Mouse (Mus musculus) embryonic facial prominence, embryonic 15.5 days (tissue): ENCODE measurements around the gene Tnfsf13. TPM values are rescaled to one million over a fixed set of nuclear protein-coding genes. Genes with fewer than 3 reads are reported as not detected.
"Not testable (repeated sequence)": the region's sequence is repeated elsewhere in the genome, so short reads cannot be mapped to it uniquely, and the experiment has no call there.

Source experiments
- ATAC-seq: fragments of 200-750 bp; cut with Nextera tagmentation; 2 replicates; pipeline ENCODE4 v1.8.0; 2017; ENCODE audit warnings: low read depth, moderate TSS enrichment; ENCODE audit not compliant: insufficient number of reproducible peaks, low FRiP score, low TSS enrichment
- H3K27ac ChIP-seq: fragments of 300-500 bp; sonication (generic); replicated peaks from 2 replicates; pipeline ENCODE4 v1.5.1; 2015; ENCODE audit warnings: mild to moderate bottlenecking, inconsistent platforms
- H3K27me3 ChIP-seq: fragments of 300-500 bp; sonication (generic); 2 replicates; pipeline ENCODE4 v1.6.1; 2015; ENCODE audit warnings: inconsistent platforms
- H3K36me3 ChIP-seq: fragments of 300-500 bp; sonication (generic); 2 replicates; pipeline ENCODE4 v1.6.1; 2015; ENCODE audit warnings: mild to moderate bottlenecking, inconsistent platforms
- H3K4me1 ChIP-seq: fragments of 300-500 bp; sonication (generic); 2 replicates; pipeline ENCODE4 v1.6.1; 2015; ENCODE audit warnings: inconsistent platforms
- H3K4me2 ChIP-seq: fragments of 300-500 bp; sonication (generic); replicated peaks from 2 replicates; pipeline ENCODE4 v1.6.1; 2015; ENCODE audit warnings: mild to moderate bottlenecking, inconsistent platforms
- H3K4me3 ChIP-seq: fragments of 300-500 bp; sonication (generic); replicated peaks from 2 replicates; pipeline ENCODE4 v1.5.1; 2015; ENCODE audit warnings: mild to moderate bottlenecking, inconsistent platforms
- H3K9ac ChIP-seq: fragments of 300-500 bp; sonication (generic); 2 replicates; pipeline ENCODE4 v1.6.1; 2015; ENCODE audit warnings: inconsistent platforms
- H3K9me3 ChIP-seq: fragments of 300-500 bp; sonication (generic); replicated peaks from 2 replicates; pipeline ENCODE4 v1.6.1; 2016; ENCODE audit warnings: inconsistent platforms
- WGBS: fragments of 180-500 bp; shearing (Covaris S2); methylation state at CpG from one replicate; pipeline ENCODE4 v1.1.7; 2015; 5-methylcytosine and 5-hydroxymethylcytosine counted together
- polyA plus RNA-seq: library from polyadenylated mRNA; unstranded; fragments of >200 nt; fragmentation: Nextera tagmentation; extraction: Ambion mirVana; gene quantifications from 2 replicates; pipeline ENCODE4 v1.2.1, GENCODE M21; 2015

The Tnfsf13 gene
- polyA plus RNA-seq, 1 experiment from 2014 or later, result 1.1 TPM

DNA sequence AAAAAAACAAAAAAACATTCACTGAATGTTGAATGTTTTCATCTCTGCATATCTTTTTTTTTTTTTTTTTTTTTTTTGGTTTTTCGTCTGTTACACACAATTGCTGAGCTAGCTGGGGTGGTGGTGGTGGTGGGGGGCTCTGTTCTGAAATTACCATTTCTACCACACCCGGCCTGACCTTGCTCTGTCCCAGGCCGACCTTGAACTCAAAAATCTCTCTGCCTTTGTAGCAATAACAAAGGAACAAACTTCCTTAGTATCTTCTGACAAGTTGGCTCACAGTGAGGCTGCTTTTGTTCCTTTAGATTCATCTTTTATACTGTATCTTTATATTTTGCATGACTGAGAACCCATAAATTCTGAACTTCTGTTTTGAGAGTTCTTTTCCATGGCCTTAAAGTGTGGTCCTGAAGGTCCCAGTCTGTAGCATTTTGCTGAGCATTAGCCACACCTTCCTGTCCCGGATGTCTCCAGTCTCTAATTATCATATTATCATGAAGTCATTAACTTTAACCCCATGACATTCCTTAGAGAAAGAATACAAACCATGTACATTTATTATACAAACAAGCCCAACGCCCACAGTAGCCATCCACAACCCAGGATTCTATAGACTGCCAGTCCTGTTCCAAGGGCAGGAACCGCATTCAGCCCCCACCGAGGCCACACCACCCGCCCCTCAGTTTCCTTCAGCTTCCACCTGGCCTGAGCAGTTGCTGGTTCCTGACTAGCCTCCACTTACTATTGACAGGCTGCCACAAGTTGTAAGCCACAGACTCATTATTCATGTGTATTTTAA, 18.4 kb upstream of the Tnfsf13 start:
- H3K4me2 ChIP-seq, result no peak overlapping the region
- H3K9ac ChIP-seq, result no peak overlapping the region
- 46% methylated on average over 8 of the region's 8 CpGs for WGBS
- H3K27ac ChIP-seq, result no peak overlapping the region
- no peaks in the 10 kb centered on the region for H3K27me3 ChIP-seq
- H3K9me3 ChIP-seq, result no peaks in the 10 kb centered on the region
- H3K4me3 ChIP-seq, result no peak overlapping the region
- ATAC-seq, result no peak
- H3K4me1 ChIP-seq, result no peaks in the 10 kb centered on the region
- no peaks in the 10 kb centered on the region for H3K36me3 ChIP-seq

DNA sequence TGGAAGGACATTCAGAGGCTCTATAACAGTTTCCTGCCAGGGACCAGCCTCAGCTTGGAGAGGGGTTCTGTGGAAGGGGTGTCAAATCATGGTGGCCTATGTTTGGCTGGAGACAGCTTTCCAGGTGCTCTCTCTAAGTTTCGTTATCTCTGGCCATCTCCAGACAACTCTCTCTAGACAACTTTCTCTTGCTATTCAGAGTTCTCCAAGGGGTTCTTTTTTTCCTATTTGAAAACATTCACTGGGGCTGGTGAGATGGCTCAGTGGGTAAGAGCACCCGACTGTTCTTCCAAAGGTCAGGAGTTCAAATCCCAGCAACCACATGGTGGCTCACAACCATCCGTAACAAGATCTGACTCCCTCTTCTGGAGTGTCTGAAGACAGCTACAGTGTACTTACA, 17.8 kb upstream of the Tnfsf13 start:
- H3K36me3 ChIP-seq, H3K4me3 ChIP-seq, H3K9ac ChIP-seq, H3K27ac ChIP-seq, H3K4me1 ChIP-seq, H3K4me2 ChIP-seq, H3K27me3 ChIP-seq, ATAC-seq, H3K9me3 ChIP-seq: not testable (repeated sequence)
- 66% methylated on average over 3 of the region's 3 CpGs for WGBS

DNA sequence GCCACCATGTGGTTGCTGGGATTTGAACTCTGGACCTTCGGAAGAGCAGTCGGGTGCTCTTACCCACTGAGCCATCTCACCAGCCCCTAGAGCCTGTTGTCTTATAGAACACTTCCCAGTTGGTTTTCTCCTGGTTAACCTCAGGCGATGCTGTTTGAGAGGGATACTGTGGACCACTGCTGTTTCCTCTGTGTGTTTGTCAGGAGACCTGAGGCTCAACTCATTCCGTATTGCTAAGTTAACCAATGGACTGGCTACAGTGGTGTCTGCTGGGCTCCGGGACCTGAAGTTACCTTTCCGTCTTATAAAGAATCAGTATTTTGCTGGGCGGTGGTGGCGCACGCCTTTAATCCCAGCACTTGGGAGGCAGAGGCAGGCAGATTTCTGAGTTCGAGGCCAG, 17.3 kb upstream of the Tnfsf13 start:
- H3K9me3 ChIP-seq, H3K4me3 ChIP-seq, H3K9ac ChIP-seq, H3K27me3 ChIP-seq, ATAC-seq, H3K4me2 ChIP-seq, H3K36me3 ChIP-seq, H3K4me1 ChIP-seq, H3K27ac ChIP-seq: not testable (repeated sequence)
- 93% methylated on average over 10 of the region's 10 CpGs for WGBS

DNA sequence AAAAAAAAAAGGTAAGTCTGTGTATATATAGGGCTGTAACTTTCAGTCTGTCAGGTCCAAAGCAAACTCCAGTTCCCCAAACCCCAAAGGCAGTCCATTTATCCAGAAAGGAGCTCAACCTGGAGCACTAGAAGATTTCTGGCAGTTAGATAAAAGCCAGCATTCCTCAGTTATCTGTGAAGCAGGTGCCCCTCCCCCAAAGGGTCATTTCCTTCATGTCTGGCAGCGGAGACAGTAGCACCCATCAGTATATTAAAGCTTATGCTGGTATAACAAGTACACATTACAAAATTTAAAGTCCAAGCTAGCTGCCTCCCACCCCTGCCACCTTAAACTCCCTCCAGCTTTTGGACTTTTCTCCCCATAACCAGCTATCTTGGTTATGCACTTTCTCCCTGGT, 14.0 kb upstream of the Tnfsf13 start:
- no peak overlapping the region for H3K4me3 ChIP-seq
- no peak overlapping the region for H3K4me2 ChIP-seq
- no peaks in the 10 kb centered on the region for H3K9me3 ChIP-seq
- H3K4me1 ChIP-seq, result peaks cover 14% of the 10 kb centered on the region
- no peak overlapping the region for H3K9ac ChIP-seq
- no peak for ATAC-seq
- no peaks in the 10 kb centered on the region for H3K36me3 ChIP-seq
- 59% methylated on average over 1 of the region's 1 CpGs for WGBS
- no peak overlapping the region for H3K27ac ChIP-seq
- H3K27me3 ChIP-seq, result no peaks in the 10 kb centered on the region

GRCm38 (mm10) chr11:69698574-69698973, 13.0 kb upstream of the Tnfsf13 start:
- ATAC-seq, result no peak
- Histone ChIP-seq H3K9ac (no peak overlapping the region), H3K36me3 (no peaks in the 10 kb centered on the region), H3K4me3 (no peak overlapping the region), H3K9me3 (no peaks in the 10 kb centered on the region), H3K27ac (no peak overlapping the region), H3K27me3 (no peaks in the 10 kb centered on the region), H3K4me2 (no peak overlapping the region), H3K4me1 (peaks cover 17% of the 10 kb centered on the region)
- WGBS, result 72% methylated on average over 5 of the region's 5 CpGs

DNA sequence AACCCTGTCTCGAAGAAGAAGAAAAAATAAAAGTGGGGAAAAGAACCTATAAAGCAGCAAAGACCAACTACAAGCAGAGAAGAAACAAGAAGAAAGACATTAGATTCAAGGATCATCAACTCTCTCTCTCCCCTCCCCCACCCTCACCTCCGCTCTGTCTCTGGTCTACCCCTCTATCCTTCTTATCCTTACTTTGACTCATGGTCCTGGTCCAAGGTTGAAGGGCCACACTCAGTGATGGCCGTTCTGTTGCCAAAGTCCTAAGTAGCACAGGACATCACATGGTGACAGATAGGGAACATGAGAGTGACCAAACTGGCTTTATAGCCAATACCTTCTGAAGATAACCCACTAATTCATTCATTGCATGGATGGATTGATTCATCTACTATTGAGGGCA, 11.8 kb upstream of the Tnfsf13 start:
- Histone ChIP-seq H3K36me3 (no peaks in the 10 kb centered on the region), H3K27ac (no peak overlapping the region), H3K9ac (no peak overlapping the region), H3K4me3 (no peak overlapping the region), H3K4me1 (peaks cover 17% of the 10 kb centered on the region), H3K27me3 (no peaks in the 10 kb centered on the region), H3K9me3 (no peaks in the 10 kb centered on the region), H3K4me2 (no peak overlapping the region)
- no peak for ATAC-seq
- WGBS, result 87% methylated on average over 3 of the region's 3 CpGs

DNA sequence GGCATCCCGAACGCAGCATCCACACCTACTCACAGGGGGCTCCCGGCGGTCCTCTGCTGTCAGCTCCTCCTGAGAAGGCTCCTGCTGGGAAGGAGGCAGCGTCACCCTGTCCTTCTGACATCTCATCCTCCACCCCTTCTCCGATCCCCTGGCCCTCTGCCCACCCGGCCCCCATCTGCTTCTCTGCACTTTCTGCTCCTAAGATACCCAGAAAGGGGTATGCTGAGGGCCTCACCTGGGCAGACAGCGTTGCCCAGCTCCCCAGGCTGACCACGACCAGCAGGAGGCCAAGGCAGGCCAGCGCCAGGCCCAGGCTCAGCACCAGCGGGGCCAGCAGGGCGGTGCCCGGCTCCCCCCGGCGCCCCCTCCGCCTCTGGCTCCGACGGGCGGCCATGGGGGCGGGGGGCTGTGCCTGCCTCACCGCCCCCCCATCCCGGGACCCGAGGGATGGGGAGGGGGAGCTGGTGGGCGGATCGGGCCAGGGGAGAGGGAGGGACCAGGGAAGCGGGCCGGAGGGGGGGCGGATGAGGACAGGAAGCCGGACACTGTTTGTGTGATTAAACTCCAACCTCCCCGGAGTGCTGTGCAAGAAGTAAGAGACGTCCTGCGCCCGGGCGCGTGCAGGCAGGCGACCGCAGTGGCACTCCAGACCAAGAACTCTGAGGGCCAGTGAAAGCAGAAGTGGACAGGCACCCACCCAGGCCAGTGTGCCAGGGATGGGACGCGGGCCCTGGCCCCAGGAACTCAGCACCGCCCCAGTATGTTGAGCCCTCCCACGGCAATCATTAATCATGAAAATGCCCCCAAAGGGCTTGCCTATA, 10.0 kb upstream of the Tnfsf13 start, which contains the start of the genes Tnfsf12 and Tnfsfm13:
Gene Tnfsf12 (minus strand): TSS at position 489 of the 821 bp plus-strand sequence.
Gene Tnfsfm13 (minus strand): TSS at position 738 of the 821 bp plus-strand sequence.
- Histone ChIP-seq H3K9ac (peak within 1 kb of the TSS; percentile 57), H3K4me1 (peaks cover 17% of the 10 kb centered on the region), H3K27ac (peak within 1 kb of the TSS; percentile 85), H3K36me3 (no peaks in the 10 kb centered on the region), H3K4me3 (peak within 1 kb of the TSS; percentile 58), H3K9me3 (no peaks in the 10 kb centered on the region), H3K27me3 (no peaks in the 10 kb centered on the region), H3K4me2 (peak within 1 kb of the TSS; percentile 86)
- ATAC-seq, result peak; percentile 85
- WGBS, result 1% methylated on average over 31 of the region's 41 CpGs

GRCm38 (mm10) chr11:69695046-69695360, 9.4 kb upstream of the Tnfsf13 start:
- ATAC-seq, result peak; percentile 26; the same call in 1 of the 2 replicates
- 16% methylated on average over 6 of the region's 6 CpGs for WGBS

DNA sequence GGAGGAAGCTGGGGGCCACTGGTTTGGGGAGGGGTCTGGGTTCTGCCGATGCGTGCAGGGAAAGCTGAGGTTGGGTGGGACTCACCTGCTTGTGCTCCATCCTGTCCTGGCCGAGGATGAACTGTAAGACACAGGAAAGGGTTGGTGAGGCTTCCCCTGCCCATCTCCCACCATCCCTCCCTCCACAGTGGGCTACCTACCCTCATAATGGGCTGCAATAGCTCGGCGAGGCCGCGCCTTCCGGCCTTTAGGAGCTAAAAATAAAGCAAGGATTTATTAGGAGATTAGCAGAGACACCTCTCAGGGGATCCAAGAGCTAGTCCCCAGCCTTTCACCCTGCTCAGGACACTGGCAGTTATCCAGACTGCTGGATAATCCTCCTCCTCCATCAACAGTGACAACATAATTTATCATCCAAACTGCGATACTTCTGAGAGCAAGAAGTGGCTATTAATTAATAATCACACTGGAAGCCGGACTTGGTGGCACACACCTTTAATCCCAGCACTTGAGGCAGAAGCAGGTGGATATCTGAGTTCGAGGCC, 7.9 kb upstream of the Tnfsf13 start:
- no peak for ATAC-seq
- no peak overlapping the region for H3K4me3 ChIP-seq
- no peaks in the 10 kb centered on the region for H3K27me3 ChIP-seq
- WGBS, result 63% methylated on average over 11 of the region's 11 CpGs
- H3K9me3 ChIP-seq, result no peaks in the 10 kb centered on the region
- H3K4me2 ChIP-seq, result no peak overlapping the region
- no peak overlapping the region for H3K27ac ChIP-seq
- peaks cover 17% of the 10 kb centered on the region for H3K4me1 ChIP-seq
- no peak overlapping the region for H3K9ac ChIP-seq
- H3K36me3 ChIP-seq, result no peaks in the 10 kb centered on the region

More at GRCm38 (mm10) chr11:69695046-69695360, 9.4 kb upstream of the Tnfsf13 start:
- peak overlapping the region; percentile 57 for H3K9ac ChIP-seq
- H3K27me3 ChIP-seq, result no peaks in the 10 kb centered on the region
- H3K4me1 ChIP-seq, result peaks cover 17% of the 10 kb centered on the region
- peak overlapping the region; percentile 86 for H3K4me2 ChIP-seq
- peak overlapping the region; percentile 58 for H3K4me3 ChIP-seq
- H3K27ac ChIP-seq, result peak overlapping the region; percentile 85
- no peaks in the 10 kb centered on the region for H3K36me3 ChIP-seq
- H3K9me3 ChIP-seq, result no peaks in the 10 kb centered on the region

DNA sequence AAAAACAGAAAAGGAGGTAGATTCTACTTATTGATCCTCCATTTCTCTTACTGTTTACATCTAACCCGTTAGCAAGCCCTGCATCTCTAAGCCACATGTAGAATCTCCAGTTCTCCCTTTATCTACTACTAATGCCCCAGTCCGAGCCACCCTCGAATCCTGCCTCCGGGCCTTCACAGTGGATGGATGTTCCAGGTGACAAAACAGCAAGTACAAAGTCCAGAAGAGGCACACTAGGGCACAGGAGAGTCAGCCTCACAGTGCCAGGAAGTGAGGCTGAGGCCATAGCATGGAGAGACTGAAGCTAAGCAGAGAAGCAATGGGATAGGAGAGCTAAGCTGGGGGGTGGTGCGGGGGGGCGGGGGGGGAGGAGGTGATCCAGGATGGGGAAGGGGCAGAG, 7.3 kb upstream of the Tnfsf13 start:
- H3K4me3 ChIP-seq, result no peak overlapping the region
- ATAC-seq, result no peak
- no peaks in the 10 kb centered on the region for H3K27me3 ChIP-seq
- peaks cover 17% of the 10 kb centered on the region for H3K4me1 ChIP-seq
- H3K27ac ChIP-seq, result no peak overlapping the region
- H3K36me3 ChIP-seq, result no peaks in the 10 kb centered on the region
- no peak overlapping the region for H3K4me2 ChIP-seq
- 82% methylated on average over 6 of the region's 6 CpGs for WGBS
- H3K9me3 ChIP-seq, result no peaks in the 10 kb centered on the region
- H3K9ac ChIP-seq, result no peak overlapping the region

GRCm38 (mm10) chr11:69692196-69692811, 6.7 kb upstream of the Tnfsf13 start:
- peaks cover 17% of the 10 kb centered on the region for H3K4me1 ChIP-seq
- WGBS, result 76% methylated on average over 9 of the region's 9 CpGs
- H3K27me3 ChIP-seq, result no peaks in the 10 kb centered on the region

More at GRCm38 (mm10) chr11:69692196-69692811, 6.7 kb upstream of the Tnfsf13 start:
- no peaks in the 10 kb centered on the region for H3K9me3 ChIP-seq
- no peak overlapping the region for H3K4me3 ChIP-seq
- H3K9ac ChIP-seq, result no peak overlapping the region
- no peaks in the 10 kb centered on the region for H3K36me3 ChIP-seq
- no peak for ATAC-seq
- no peak overlapping the region for H3K27ac ChIP-seq
- H3K4me2 ChIP-seq, result no peak overlapping the region
